Mouse (Mus musculus) embryonic facial prominence, embryonic 13.5 days (tissue): ENCODE measurements around the gene Aadacl3. TPM values are rescaled to one million over a fixed set of nuclear protein-coding genes. Genes with fewer than 3 reads are reported as not detected.

Source experiments
- ATAC-seq: fragments of 200-750 bp; cut with Nextera tagmentation; 2 replicates; pipeline ENCODE4 v1.8.0; 2017; ENCODE audit warnings: low read depth; ENCODE audit not compliant: insufficient number of reproducible peaks, insufficient read depth, low FRiP score, low TSS enrichment
- H3K27ac ChIP-seq: fragments of 300-500 bp; sonication (generic); 2 replicates; pipeline ENCODE4 v1.5.1; 2015; ENCODE audit warnings: moderate library complexity, mild to moderate bottlenecking, inconsistent platforms
- H3K27me3 ChIP-seq: fragments of 300-500 bp; sonication (generic); 2 replicates; pipeline ENCODE4 v1.6.1; 2015; ENCODE audit warnings: mild to moderate bottlenecking, inconsistent platforms
- H3K36me3 ChIP-seq: fragments of 300-500 bp; sonication (generic); 2 replicates; pipeline ENCODE4 v1.6.1; 2015; ENCODE audit warnings: mild to moderate bottlenecking, inconsistent platforms
- H3K4me1 ChIP-seq: fragments of 300-500 bp; sonication (generic); 2 replicates; pipeline ENCODE4 v1.6.1; 2015; ENCODE audit warnings: inconsistent platforms
- H3K4me2 ChIP-seq: fragments of 300-500 bp; sonication (generic); 2 replicates; pipeline ENCODE4 v1.6.1; 2015; ENCODE audit warnings: moderate library complexity, mild to moderate bottlenecking, inconsistent platforms
- H3K4me3 ChIP-seq: fragments of 300-500 bp; sonication (generic); 2 replicates; pipeline ENCODE4 v1.5.1; 2015; ENCODE audit warnings: mild to moderate bottlenecking, inconsistent platforms
- H3K9ac ChIP-seq: fragments of 300-500 bp; sonication (generic); 2 replicates; pipeline ENCODE4 v1.6.1; 2015; ENCODE audit warnings: mild to moderate bottlenecking, inconsistent platforms
- H3K9me3 ChIP-seq: fragments of 300-500 bp; sonication (generic); 2 replicates; pipeline ENCODE4 v1.6.1; 2016; ENCODE audit warnings: inconsistent platforms
- WGBS: fragments of 180-500 bp; shearing (Covaris S2); methylation state at CpG from one replicate; pipeline ENCODE4 v1.1.7; 2015; ENCODE audit warnings: mixed read lengths; 5-methylcytosine and 5-hydroxymethylcytosine counted together
- polyA plus RNA-seq: library from polyadenylated mRNA; unstranded; fragments of >200 nt; fragmentation: Nextera tagmentation; extraction: Ambion mirVana; gene quantifications from 2 replicates; pipeline ENCODE4 v1.2.1, GENCODE M21; 2015

Gene Aadacl3
- polyA plus RNA-seq, 1 experiment from 2014 or later: not detected

- H3K36me3 ChIP-seq: no peaks in the 10 kb centered on the region
- H3K9me3 ChIP-seq: no peaks in the 10 kb centered on the region
- no peak overlapping the region for H3K4me2 ChIP-seq
- ATAC-seq: no peak
- H3K27ac ChIP-seq: no peak overlapping the region
- H3K4me3 ChIP-seq: no peak overlapping the region
- WGBS: 74% methylated on average over 5 of the region's 5 CpGs
- H3K27me3 ChIP-seq: no peaks in the 10 kb centered on the region
- H3K4me1 ChIP-seq: no peaks in the 10 kb centered on the region
- no peak overlapping the region for H3K9ac ChIP-seq
Observed at GRCm38 (mm10) chr4:144424590-144424989, 39.0 kb downstream of the Aadacl3 start.

DNA sequence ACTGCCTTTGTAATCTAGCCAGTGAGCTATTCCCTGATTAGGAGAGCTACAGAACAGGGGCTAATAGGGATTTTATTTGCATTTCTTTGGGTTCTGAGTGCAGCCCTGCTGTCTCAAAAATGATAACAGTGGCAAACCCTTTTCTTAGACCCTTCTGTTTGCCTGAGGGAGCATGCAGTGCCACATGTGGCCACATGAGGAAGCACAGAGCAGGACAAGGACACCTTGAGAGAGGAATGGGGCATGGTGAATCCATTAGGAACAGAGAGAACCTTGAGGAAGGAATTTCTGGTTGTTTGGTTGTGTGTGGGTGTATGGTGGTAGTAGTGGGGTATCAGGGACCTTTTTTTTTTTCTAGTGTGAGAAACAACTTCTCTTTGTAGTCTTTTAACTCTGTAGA, 42.9 kb downstream of the Aadacl3 start:
- H3K36me3 ChIP-seq: no peaks in the 10 kb centered on the region
- H3K9me3 ChIP-seq: peaks cover 5% of the 10 kb centered on the region; the same call in 1 of the 2 replicates
- H3K27me3 ChIP-seq: no peaks in the 10 kb centered on the region
- H3K9ac ChIP-seq: no peak overlapping the region
- no peak overlapping the region for H3K4me2 ChIP-seq
- H3K4me1 ChIP-seq: no peaks in the 10 kb centered on the region
- no peak overlapping the region for H3K27ac ChIP-seq
- no peak overlapping the region for H3K4me3 ChIP-seq
- ATAC-seq: no peak

- Histone ChIP-seq H3K4me1 (no peaks in the 10 kb centered on the region), H3K27ac (no peak within 1 kb of the TSS), H3K9me3 (no peaks in the 10 kb centered on the region), H3K9ac (no peak within 1 kb of the TSS), H3K4me3 (no peak within 1 kb of the TSS), H3K27me3 (no peaks in the 10 kb centered on the region), H3K4me2 (no peak within 1 kb of the TSS), H3K36me3 (no peaks in the 10 kb centered on the region)
- WGBS: 80% methylated on average over 9 of the region's 9 CpGs
- no peak for ATAC-seq
Observed at GRCm38 (mm10) chr4:144408290-144408689, 55.3 kb downstream of the Aadacl3 start, which contains the start of gene Pramef12. TSS of gene Pramef12 (minus strand) at chr4:144408464.

- no peak for ATAC-seq
- Histone ChIP-seq H3K4me1 (no peaks in the 10 kb centered on the region), H3K27ac (no peak overlapping the region), H3K4me3 (no peak overlapping the region), H3K9me3 (no peaks in the 10 kb centered on the region), H3K9ac (no peak overlapping the region), H3K36me3 (no peaks in the 10 kb centered on the region), H3K4me2 (no peak overlapping the region), H3K27me3 (no peaks in the 10 kb centered on the region)
- 59% methylated on average over 3 of the region's 3 CpGs for WGBS
Observed at GRCm38 (mm10) chr4:144406261-144406660, 57.3 kb downstream of the Aadacl3 start.

- Histone ChIP-seq H3K36me3 (no peaks in the 10 kb centered on the region), H3K27ac (peak overlapping the region; percentile 44; the same call in 1 of the 2 replicates), H3K27me3 (no peaks in the 10 kb centered on the region), H3K4me3 (peak overlapping the region; percentile 35), H3K9ac (peak overlapping the region; percentile 58), H3K4me1 (no peaks in the 10 kb centered on the region), H3K9me3 (no peaks in the 10 kb centered on the region), H3K4me2 (peak overlapping the region; percentile 57)
- 4% methylated on average over 17 of the region's 17 CpGs for WGBS
- peak; percentile 78 for ATAC-seq
Observed at GRCm38 (mm10) chr4:144404456-144405086, 59.0 kb downstream of the Aadacl3 start.

Other genes with a start within 250 kb of the Aadacl3 start
- not detected in 2 replicates for gene Pramel5, start 183.3 kb downstream of the Aadacl3 start, polyA plus RNA-seq
- gene Gm13128, start 133.5 kb downstream of the Aadacl3 start, polyA plus RNA-seq: not detected in 2 replicates
- gene Gm13119, start 105.8 kb downstream of the Aadacl3 start, polyA plus RNA-seq: not detected in 2 replicates
- gene Pramef20, start 85.8 kb downstream of the Aadacl3 start, polyA plus RNA-seq: not detected in 2 replicates
- 0.44 and 0.58 TPM in 2 replicates for gene Pramef12, start 55.3 kb downstream of the Aadacl3 start, polyA plus RNA-seq
- not detected in 2 replicates for gene 1700012P22Rik, start 25.0 kb downstream of the Aadacl3 start, polyA plus RNA-seq
- not detected in 2 replicates for gene Gm9944, start 10.4 kb downstream of the Aadacl3 start, polyA plus RNA-seq
- gene 9430007A20Rik, start 56.1 kb upstream of the Aadacl3 start, polyA plus RNA-seq: not detected in 2 replicates
- not detected in 2 replicates for gene Gm13124, start 101.4 kb upstream of the Aadacl3 start, polyA plus RNA-seq
- not detected in 2 replicates for gene Aadacl4, start 150.0 kb upstream of the Aadacl3 start, polyA plus RNA-seq
- gene Gm436, start 222.6 kb upstream of the Aadacl3 start, polyA plus RNA-seq: not detected in 2 replicates